Mouse (Mus musculus) naive thymus-derived CD4-positive, alpha-beta T cell, adult 2 months (primary cell): ENCODE data around the gene Gltpd2.

Source experiments
- DNase-seq: peaks from one replicate; pipeline ENCODE4 v3.0.0-alpha.2; 2011; ENCODE audit warnings: low read depth

The Gltpd2 gene

GRCm38 (mm10) chr11:70563470-70564275, 44.7 kb downstream of the Gltpd2 start:
- peak; percentile 62 for DNase-seq

- no peak for DNase-seq
These were observed 45.4 kb downstream of the Gltpd2 start for GRCm38 (mm10) chr11:70564276-70564873.

GRCm38 (mm10) chr11:70566586-70566985, 47.6 kb downstream of the Gltpd2 start:
- no peak for DNase-seq
